Mouse (Mus musculus): Measurements from ENCODE around the gene Tgfb1. TPM values are rescaled to one million over a fixed set of nuclear protein-coding genes. Genes with fewer than 3 reads are reported as not detected.

The Tgfb1 gene
- polyA plus RNA-seq, 1 experiment from 2014 or later = 0.88 TPM

DNA sequence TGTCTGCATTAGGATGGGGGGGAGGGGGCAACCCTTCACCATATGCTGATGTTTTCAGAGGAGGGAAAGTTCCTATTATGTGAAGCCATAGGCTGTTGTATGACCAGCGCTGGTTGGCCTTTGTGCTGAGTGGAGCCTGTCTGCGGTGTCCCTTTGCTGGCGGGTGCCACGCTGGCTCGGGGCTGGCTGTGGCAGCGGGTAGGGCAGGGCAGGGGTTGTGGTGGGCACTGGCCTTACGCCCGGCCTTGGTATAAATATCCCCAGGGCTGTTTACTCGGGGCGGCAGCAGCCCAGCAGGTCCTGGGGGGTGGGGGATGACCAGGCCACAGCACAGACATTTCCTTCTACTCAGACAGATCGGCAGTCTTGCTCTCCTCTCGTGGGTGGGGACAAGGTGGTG is 23.2 kb downstream of the Tgfb1 start:
- Histone ChIP-seq H3K9ac (replicated peaks) (no peak overlapping the region), H3K4me2 (peak overlapping the region; percentile 22; the same call in 1 of the 2 replicates), H3K27me3 (replicated peaks) (no peaks in the 10 kb centered on the region), H3K4me3 (replicated peaks) (no peak overlapping the region), H3K27ac (replicated peaks) (no peak overlapping the region), H3K9me3 (replicated peaks) (no peaks in the 10 kb centered on the region), H3K4me1 (peaks cover 17% of the 10 kb centered on the region), H3K36me3 (peaks cover 29% of the 10 kb centered on the region)
- 23% methylated on average over 12 of the region's 12 CpGs for WGBS
- no peak for ATAC-seq (ENCODE audit: low FRiP score)

GRCm38 (mm10) chr7:25710519-25711130 is 23.8 kb downstream of the Tgfb1 start:
- Histone ChIP-seq H3K9ac (replicated peaks) (peak overlapping the region; percentile 28; the same call in 1 of the 2 replicates), H3K27ac (replicated peaks) (no peak overlapping the region), H3K27me3 (replicated peaks) (no peaks in the 10 kb centered on the region), H3K9me3 (replicated peaks) (no peaks in the 10 kb centered on the region), H3K4me3 (replicated peaks) (no peak overlapping the region), H3K36me3 (peaks cover 35% of the 10 kb centered on the region), H3K4me1 (peaks cover 14% of the 10 kb centered on the region), H3K4me2 (peak overlapping the region; percentile 22)
- ATAC-seq (ENCODE audit: low FRiP score) = 0 out of 2 replicates have a peak, but pooled peaks have one; percentile 20
- WGBS = 30% methylated on average over 5 of the region's 7 CpGs

DNA sequence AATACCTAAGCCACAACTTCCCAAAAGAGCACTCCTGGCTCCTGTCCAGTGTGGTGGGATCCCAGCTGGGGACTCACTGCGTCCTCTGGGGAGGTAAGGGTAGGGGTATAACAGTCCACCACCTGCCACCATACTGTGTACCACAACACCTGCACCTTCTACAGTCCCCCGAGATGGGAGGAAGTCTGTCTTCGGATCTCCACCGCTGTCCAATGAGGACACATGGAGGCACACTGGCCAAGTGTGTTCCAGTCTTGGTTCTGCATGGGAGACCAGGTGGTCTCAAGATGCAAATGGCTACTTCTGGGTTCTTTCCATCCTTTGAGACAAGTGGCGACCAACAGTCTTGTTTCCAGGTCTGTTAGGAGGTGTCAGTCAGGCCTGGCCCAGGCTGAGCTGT is 24.4 kb downstream of the Tgfb1 start:
- no peak overlapping the region for H3K4me2 ChIP-seq
- no peak for ATAC-seq (ENCODE audit: low FRiP score)
- 69% methylated on average over 5 of the region's 5 CpGs for WGBS
- no peak overlapping the region for H3K4me3 ChIP-seq (replicated peaks)
- H3K27me3 ChIP-seq (replicated peaks) = no peaks in the 10 kb centered on the region
- H3K27ac ChIP-seq (replicated peaks) = no peak overlapping the region
- H3K36me3 ChIP-seq = peaks cover 41% of the 10 kb centered on the region
- H3K4me1 ChIP-seq = peaks cover 14% of the 10 kb centered on the region
- no peak overlapping the region for H3K9ac ChIP-seq (replicated peaks)
- H3K9me3 ChIP-seq (replicated peaks) = no peaks in the 10 kb centered on the region

DNA sequence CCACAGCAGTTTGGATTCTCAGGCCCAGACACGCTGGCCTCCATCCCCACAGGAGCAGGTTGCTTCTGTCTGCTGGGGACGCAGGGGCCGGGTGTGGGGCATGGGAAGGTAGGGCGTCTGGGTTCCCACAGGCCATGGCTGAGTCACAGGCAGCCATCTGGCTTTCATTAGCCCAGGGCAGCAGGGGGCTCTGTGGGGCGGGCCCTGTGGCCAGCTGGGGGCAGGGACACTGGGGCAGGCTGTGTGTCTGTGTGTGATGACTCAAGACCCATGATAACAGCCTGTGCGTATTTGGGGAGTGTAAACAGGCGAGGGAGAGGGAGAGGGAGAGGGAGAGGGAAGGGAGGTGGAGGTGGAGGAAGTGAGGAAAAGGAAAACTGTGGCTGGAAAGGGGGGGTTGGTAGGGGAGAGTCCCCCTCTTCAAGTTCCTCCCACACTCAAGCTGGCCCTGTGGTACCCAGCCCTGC is 25.0 kb downstream of the Tgfb1 start:
- Histone ChIP-seq H3K4me1 (peaks cover 14% of the 10 kb centered on the region), H3K27me3 (replicated peaks) (no peaks in the 10 kb centered on the region), H3K4me2 (no peak overlapping the region), H3K27ac (replicated peaks) (0 out of 2 replicates have a peak overlapping the region, but pooled peaks have one; percentile 8), H3K4me3 (replicated peaks) (no peak overlapping the region), H3K9ac (replicated peaks) (no peak overlapping the region), H3K9me3 (replicated peaks) (no peaks in the 10 kb centered on the region), H3K36me3 (peaks cover 41% of the 10 kb centered on the region)
- 33% methylated on average over 7 of the region's 7 CpGs for WGBS
- no peak for ATAC-seq (ENCODE audit: low FRiP score)

DNA sequence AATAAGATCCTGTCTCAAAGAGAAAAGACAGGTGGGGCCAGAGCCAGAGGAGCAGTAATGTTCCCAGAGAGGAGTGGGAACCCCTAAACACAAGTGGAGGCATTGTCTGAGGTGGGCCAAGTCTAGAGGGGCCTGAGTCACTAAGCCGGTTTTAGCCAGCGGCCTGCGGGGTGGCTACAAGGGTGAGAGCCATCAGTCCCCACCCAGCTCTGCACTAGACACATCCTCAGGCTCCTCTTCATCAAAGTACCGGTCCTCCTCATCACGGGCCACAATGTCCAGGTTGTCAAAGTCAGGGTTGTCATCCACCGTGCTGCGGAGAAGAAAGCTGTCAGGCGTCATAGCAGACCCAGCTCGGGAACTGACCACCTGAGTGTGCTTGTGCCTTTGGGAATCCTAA is 26.0 kb downstream of the Tgfb1 start:
- no peak overlapping the region for H3K4me3 ChIP-seq (replicated peaks)
- no peak overlapping the region for H3K4me2 ChIP-seq
- H3K9me3 ChIP-seq (replicated peaks) = no peaks in the 10 kb centered on the region
- ATAC-seq (ENCODE audit: low FRiP score) = no peak
- peaks cover 23% of the 10 kb centered on the region for H3K4me1 ChIP-seq
- 90% methylated on average over 9 of the region's 9 CpGs for WGBS
- no peaks in the 10 kb centered on the region for H3K27me3 ChIP-seq (replicated peaks)
- H3K9ac ChIP-seq (replicated peaks) = no peak overlapping the region
- H3K27ac ChIP-seq (replicated peaks) = no peak overlapping the region
- peaks cover 41% of the 10 kb centered on the region for H3K36me3 ChIP-seq

- Histone ChIP-seq H3K9me3 (replicated peaks) (no peaks in the 10 kb centered on the region), H3K4me3 (replicated peaks) (no peak overlapping the region), H3K4me1 (peaks cover 34% of the 10 kb centered on the region), H3K4me2 (no peak overlapping the region), H3K9ac (replicated peaks) (no peak overlapping the region), H3K27me3 (replicated peaks) (no peaks in the 10 kb centered on the region), H3K36me3 (peaks cover 41% of the 10 kb centered on the region), H3K27ac (replicated peaks) (no peak overlapping the region)
- 94% methylated on average over 8 of the region's 8 CpGs for WGBS
- ATAC-seq (ENCODE audit: low FRiP score) = no peak
Observed at GRCm38 (mm10) chr7:25714581-25714980, 27.8 kb downstream of the Tgfb1 start.

DNA sequence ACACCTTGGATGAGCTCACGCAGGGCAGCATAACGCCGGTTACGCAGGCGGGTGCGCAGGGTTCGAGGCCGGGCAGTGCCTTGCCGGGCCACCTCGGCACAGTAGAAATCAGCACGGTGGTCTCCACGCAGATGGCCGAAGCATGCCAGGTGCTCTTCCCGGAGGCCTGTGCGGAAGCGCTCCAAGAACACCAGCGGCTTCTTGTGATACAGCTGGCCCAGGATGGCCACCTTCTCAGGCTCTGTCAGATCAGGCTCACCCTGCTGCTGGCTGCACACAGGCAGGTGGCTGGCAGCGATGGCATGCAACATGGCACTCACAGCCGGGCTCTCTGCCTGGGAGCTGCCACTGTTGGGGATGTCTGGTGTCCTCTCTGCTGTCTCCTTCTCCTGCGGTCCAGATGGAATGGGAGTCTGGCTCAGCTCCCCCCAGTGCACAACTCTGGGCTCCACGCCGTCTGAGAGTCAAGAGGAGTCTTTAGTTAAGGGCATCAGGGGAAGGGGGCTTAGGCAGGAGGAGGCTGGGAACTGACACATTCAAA is 29.0 kb downstream of the Tgfb1 start:
- WGBS = 96% methylated on average over 22 of the region's 22 CpGs
- H3K9me3 ChIP-seq (replicated peaks) = no peaks in the 10 kb centered on the region
- H3K4me3 ChIP-seq (replicated peaks) = no peak overlapping the region
- H3K36me3 ChIP-seq = peaks cover 49% of the 10 kb centered on the region
- peaks cover 25% of the 10 kb centered on the region for H3K4me1 ChIP-seq
- ATAC-seq (ENCODE audit: low FRiP score) = no peak
- H3K9ac ChIP-seq (replicated peaks) = no peak overlapping the region
- H3K27me3 ChIP-seq (replicated peaks) = no peaks in the 10 kb centered on the region
- H3K4me2 ChIP-seq = no peak overlapping the region
- H3K27ac ChIP-seq (replicated peaks) = no peak overlapping the region

- whole genome bisulfite sequencing = 92% methylated on average over 3 of the region's 3 CpGs
- peaks cover 57% of the 10 kb centered on the region for H3K36me3 ChIP-seq
- no peaks in the 10 kb centered on the region for H3K27me3 ChIP-seq (replicated peaks)
- no peaks in the 10 kb centered on the region for H3K9me3 ChIP-seq (replicated peaks)
- no peak for ATAC-seq (ENCODE audit: low FRiP score)
- H3K4me3 ChIP-seq (replicated peaks) = no peak overlapping the region; the same call in 1 of the 2 replicates
- H3K4me1 ChIP-seq = peaks cover 23% of the 10 kb centered on the region
- H3K27ac ChIP-seq (replicated peaks) = no peak overlapping the region
- no peak overlapping the region for H3K9ac ChIP-seq (replicated peaks)
- H3K4me2 ChIP-seq = peak overlapping the region; percentile 85
Observed at GRCm38 (mm10) chr7:25717478-25717877, 30.7 kb downstream of the Tgfb1 start.

DNA sequence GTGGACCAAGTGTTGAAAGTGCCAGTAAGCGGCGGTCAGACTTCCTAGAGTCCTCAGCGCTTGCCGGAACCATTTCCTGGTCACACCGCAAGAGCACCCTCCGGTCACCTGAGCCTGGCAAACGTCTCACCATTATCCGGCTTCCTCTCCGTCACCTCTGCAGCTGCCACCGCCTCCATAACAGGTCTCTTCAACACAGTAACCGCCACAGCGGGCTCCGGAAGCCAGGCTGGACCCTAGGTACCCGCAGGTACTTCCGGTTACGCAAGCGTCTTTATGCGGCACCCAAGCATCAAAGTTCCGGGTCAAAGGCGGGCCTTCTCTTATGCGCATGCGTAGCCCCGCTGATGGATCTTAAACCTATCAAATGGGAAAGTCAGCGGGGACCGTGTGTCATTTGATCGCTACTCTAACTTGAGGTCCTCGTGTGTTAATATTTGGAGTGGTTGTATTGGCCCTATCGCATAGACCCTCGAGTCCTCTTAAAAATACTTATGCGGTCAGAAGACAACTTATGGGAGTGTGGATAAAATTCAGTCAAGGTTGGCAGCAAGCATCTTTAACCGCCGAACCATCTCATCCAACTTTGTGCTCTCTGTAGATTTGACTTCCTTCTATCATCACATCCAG is 32.1 kb downstream of the Tgfb1 start, which contains the start of gene Ccdc97:
TSS of gene Ccdc97 (minus strand) at position 301 of the 630 bp plus-strand sequence.
- Histone ChIP-seq H3K4me3 (replicated peaks) (peak within 1 kb of the TSS; percentile 77), H3K4me1 (peaks cover 23% of the 10 kb centered on the region), H3K36me3 (peaks cover 57% of the 10 kb centered on the region), H3K27me3 (replicated peaks) (no peaks in the 10 kb centered on the region), H3K9me3 (replicated peaks) (no peaks in the 10 kb centered on the region), H3K4me2 (peak within 1 kb of the TSS; percentile 85), H3K27ac (replicated peaks) (peak within 1 kb of the TSS; percentile 88), H3K9ac (replicated peaks) (peak within 1 kb of the TSS; percentile 74)
- ATAC-seq (ENCODE audit: low FRiP score) = peak; percentile 84
- 5% methylated on average over 32 of the region's 32 CpGs for WGBS

DNA sequence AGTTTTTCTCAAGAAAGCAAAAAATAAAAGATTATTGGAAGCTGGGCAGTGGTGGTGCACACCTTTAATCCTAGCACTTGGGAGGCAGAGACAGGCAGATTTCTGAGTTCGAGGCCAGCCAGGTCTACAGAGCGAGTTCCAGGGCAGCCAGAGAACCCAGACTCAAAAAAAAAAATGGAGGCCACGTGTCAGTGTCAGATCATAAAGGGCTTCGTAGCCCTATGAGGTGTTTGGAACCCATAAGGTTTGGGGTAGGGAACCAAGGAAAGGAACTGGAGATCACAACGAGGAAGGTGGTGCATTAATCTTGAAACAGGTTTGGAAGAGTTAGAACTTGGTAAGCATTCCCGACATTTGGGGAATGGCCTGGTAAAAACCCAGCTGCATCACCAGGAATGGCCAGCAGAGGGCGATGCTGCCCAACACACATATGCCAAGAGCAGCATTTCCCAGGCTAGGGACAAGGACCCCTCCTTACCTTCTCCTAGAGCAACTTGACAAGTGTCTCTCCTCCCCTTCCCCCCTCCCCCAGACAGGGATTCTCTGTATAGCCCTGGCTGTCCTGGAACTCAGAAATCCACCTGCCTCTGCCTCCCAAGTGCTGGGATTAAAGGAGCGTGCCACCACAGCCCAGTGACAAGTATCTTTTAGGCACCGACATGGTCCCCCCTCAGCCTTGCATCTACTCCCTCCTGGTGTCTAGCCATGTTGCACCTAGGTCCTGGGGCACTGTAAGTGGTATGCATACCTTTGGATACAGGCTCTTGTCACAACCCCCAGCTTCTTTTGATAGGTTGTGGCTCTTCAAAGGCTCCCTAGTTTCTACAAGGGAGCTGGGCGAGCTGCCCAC is 33.2 kb downstream of the Tgfb1 start:
- peak overlapping the region; percentile 88; the same call in 1 of the 2 replicates for H3K27ac ChIP-seq (replicated peaks)
- peak overlapping the region; percentile 85 for H3K4me2 ChIP-seq
- H3K9me3 ChIP-seq (replicated peaks) = no peaks in the 10 kb centered on the region
- no peaks in the 10 kb centered on the region for H3K27me3 ChIP-seq (replicated peaks)
- 64% methylated on average over 10 of the region's 10 CpGs for WGBS
- no peak overlapping the region for H3K9ac ChIP-seq (replicated peaks)
- H3K36me3 ChIP-seq = peaks cover 57% of the 10 kb centered on the region
- peaks cover 23% of the 10 kb centered on the region for H3K4me1 ChIP-seq
- ATAC-seq (ENCODE audit: low FRiP score) = peak; percentile 33
- peak overlapping the region; percentile 77; the same call in 1 of the 2 replicates for H3K4me3 ChIP-seq (replicated peaks)

- Histone ChIP-seq H3K4me2 (no peak overlapping the region), H3K27ac (replicated peaks) (no peak overlapping the region), H3K36me3 (peaks cover 57% of the 10 kb centered on the region), H3K9ac (replicated peaks) (no peak overlapping the region), H3K9me3 (replicated peaks) (no peaks in the 10 kb centered on the region), H3K27me3 (replicated peaks) (no peaks in the 10 kb centered on the region), H3K4me3 (replicated peaks) (no peak overlapping the region), H3K4me1 (peaks cover 23% of the 10 kb centered on the region)
- 94% methylated on average over 5 of the region's 5 CpGs for WGBS
- no peak for ATAC-seq (ENCODE audit: low FRiP score)
Observed at GRCm38 (mm10) chr7:25720760-25721159, 34.0 kb downstream of the Tgfb1 start.
